Mouse (Mus musculus) midbrain, postnatal 0 days (tissue): ENCODE data around the gene Ncoa7. TPM values are rescaled to one million over a fixed set of nuclear protein-coding genes. Genes with fewer than 3 reads are reported as not detected.

Source experiments
- ATAC-seq: fragments of 200-750 bp; cut with Nextera tagmentation; 2 replicates; pipeline ENCODE4 v1.8.0; 2017; ENCODE audit warnings: moderate number of reproducible peaks, mild to moderate bottlenecking, moderate TSS enrichment, moderate library complexity; ENCODE audit not compliant: low FRiP score
- DNase-seq: peaks from one replicate; pipeline ENCODE4 v3.0.0-alpha.2; 2015; ENCODE audit warnings: low spot score
- H3K27ac ChIP-seq: fragments of 300-500 bp; sonication (generic); 2 replicates; pipeline ENCODE4 v1.5.1; 2014; ENCODE audit warnings: low read depth, mild to moderate bottlenecking, low read length, mixed read lengths
- H3K27me3 ChIP-seq: fragments of 300-500 bp; sonication (generic); 2 replicates; pipeline ENCODE4 v1.6.1; 2014; ENCODE audit warnings: low read length, control low read depth, mixed read lengths; ENCODE audit not compliant: insufficient read depth
- H3K36me3 ChIP-seq: fragments of 300-500 bp; sonication (generic); 2 replicates; pipeline ENCODE4 v1.6.1; 2014; ENCODE audit warnings: low read length, control low read depth, mixed read lengths; ENCODE audit not compliant: insufficient read depth
- H3K4me1 ChIP-seq: fragments of 300-500 bp; sonication (generic); 2 replicates; pipeline ENCODE4 v1.6.1; 2014; ENCODE audit warnings: mild to moderate bottlenecking, control low read depth, antibody characterized with exemption, low read length, mixed read lengths; ENCODE audit not compliant: insufficient read depth
- H3K4me2 ChIP-seq: fragments of 300-500 bp; sonication (generic); 2 replicates; pipeline ENCODE4 v1.6.1; 2014; ENCODE audit warnings: low read depth, mild to moderate bottlenecking, low read length, mixed read lengths; ENCODE audit not compliant: poor library complexity, severe bottlenecking
- H3K4me3 ChIP-seq: fragments of 300-500 bp; sonication (generic); 2 replicates; pipeline ENCODE4 v1.5.1; 2014; ENCODE audit warnings: low read depth, mild to moderate bottlenecking, low read length, moderate library complexity
- H3K9ac ChIP-seq: fragments of 300-500 bp; sonication (generic); replicated peaks from 2 replicates; pipeline ENCODE4 v1.6.1; 2014; ENCODE audit warnings: mild to moderate bottlenecking, low read length, moderate library complexity, mixed read lengths; ENCODE audit not compliant: poor library complexity, severe bottlenecking
- H3K9me3 ChIP-seq: fragments of 300-500 bp; sonication (generic); 2 replicates; pipeline ENCODE4 v1.6.1; 2016; ENCODE audit warnings: low read length, control low read depth
- CTCF ChIP-seq: IDR thresholded peaks from 2 replicates; pipeline ENCODE4 v1.5.1; 2016; ENCODE audit warnings: antibody characterized with exemption, mild to moderate bottlenecking
- WGBS: fragments of 180-500 bp; shearing (Covaris S2); extraction: QIAGEN DNeasy Blood & Tissue Kit; methylation state at CpG from one replicate; pipeline ENCODE4 v1.1.7; 2014; 5-methylcytosine and 5-hydroxymethylcytosine counted together
- polyA plus RNA-seq: library from polyadenylated mRNA; unstranded; fragments of >200 nt; fragmentation: Nextera tagmentation; extraction: Ambion mirVana; gene quantifications from 2 replicates; pipeline ENCODE4 v1.2.1, GENCODE M21; 2015
- total RNA-seq: library from RNA; depleted of rRNA; stranded (reverse); fragments of >200 nt; gene quantifications from 2 replicates; pipeline ENCODE4 v1.2.3, GENCODE M21; 2014

Ncoa7 gene
- total and polyA plus RNA-seq, 2 experiments from 2014 or later = 22.9 to 25.8 TPM

DNA sequence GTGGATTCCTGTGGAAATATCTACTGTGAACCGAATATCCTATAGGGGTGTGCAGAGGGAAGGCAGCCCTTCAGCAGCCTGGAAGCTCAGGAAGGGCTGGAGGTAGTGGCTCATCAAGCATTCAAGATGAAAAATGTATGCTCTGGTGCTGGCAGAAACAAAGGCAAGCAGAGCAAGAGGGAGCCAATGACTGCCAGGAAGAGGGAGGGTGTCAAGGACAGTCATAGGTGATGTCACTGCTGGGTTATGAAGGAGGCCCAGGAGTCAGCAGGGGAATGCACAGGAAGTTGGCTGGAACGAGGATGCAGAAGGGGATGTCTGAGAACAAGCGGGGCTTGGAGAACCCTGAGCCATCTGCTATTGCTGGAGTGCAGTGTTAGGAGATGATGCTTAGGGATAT is 24.9 kb downstream of the Ncoa7 start:
- Histone ChIP-seq H3K4me2 (no peak overlapping the region), H3K9me3 (no peaks in the 10 kb centered on the region), H3K27ac (no peak overlapping the region), H3K9ac (no peak overlapping the region), H3K36me3 (no peaks in the 10 kb centered on the region), H3K27me3 (no peaks in the 10 kb centered on the region), H3K4me1 (no peaks in the 10 kb centered on the region; the same call in 1 of the 2 replicates), H3K4me3 (no peak overlapping the region)
- no peak for TF ChIP-seq CTCF
- DNase-seq (peak; percentile 15), ATAC-seq (peak; percentile 10; the same call in 1 of the 2 replicates)
- 86% methylated on average over 3 of the region's 3 CpGs for whole genome bisulfite sequencing

DNA sequence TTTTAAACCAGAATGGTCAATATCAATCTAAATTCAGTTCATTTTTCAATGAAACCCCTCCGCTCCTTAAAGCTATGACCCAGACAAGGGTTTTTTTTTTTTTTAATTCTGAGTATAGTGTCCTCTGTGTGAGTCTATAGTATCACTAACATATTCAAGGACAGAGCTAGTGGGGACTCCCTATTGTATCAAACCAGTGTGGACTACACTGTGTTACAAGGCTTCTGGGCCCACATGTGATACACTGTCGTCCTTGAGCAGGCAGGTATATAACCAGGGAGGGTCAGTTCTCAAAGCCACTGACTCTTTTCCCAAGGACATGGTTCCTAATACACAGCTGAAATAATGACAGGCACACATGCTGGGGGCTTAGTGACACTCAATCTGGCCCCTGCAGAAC is 27.1 kb downstream of the Ncoa7 start:
- Histone ChIP-seq H3K9me3 (no peaks in the 10 kb centered on the region), H3K4me3 (no peak overlapping the region), H3K9ac (no peak overlapping the region), H3K4me1 (no peaks in the 10 kb centered on the region; the same call in 1 of the 2 replicates), H3K27me3 (no peaks in the 10 kb centered on the region), H3K36me3 (no peaks in the 10 kb centered on the region), H3K4me2 (no peak overlapping the region), H3K27ac (no peak overlapping the region)
- no peak for ATAC-seq
- 91% methylated on average over 2 of the region's 2 CpGs for WGBS
- TF ChIP-seq CTCF = no peak
- DNase-seq = no peak

DNA sequence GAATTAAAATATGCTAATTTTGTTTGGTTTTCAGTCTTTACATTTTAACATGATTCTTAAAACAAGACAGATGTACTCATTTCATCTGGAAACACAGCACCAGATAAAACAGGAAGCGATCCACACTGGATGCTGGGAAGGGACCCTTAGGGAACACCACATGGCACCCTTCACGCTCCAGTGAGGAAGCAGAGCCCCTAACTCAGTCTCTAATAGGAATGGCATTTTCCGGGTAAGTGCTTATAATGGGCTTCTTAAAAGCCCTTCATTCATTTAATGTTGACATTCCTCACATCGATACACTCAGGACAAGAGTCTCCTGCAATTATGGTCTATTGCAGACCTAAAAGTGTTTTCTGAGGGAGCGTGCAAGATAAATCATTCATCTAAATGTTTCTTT is 27.6 kb downstream of the Ncoa7 start:
- Histone ChIP-seq H3K27ac (0 out of 2 replicates have a peak overlapping the region, but pooled peaks have one; percentile 38), H3K9me3 (no peaks in the 10 kb centered on the region)
- TF ChIP-seq CTCF = no peak

DNA sequence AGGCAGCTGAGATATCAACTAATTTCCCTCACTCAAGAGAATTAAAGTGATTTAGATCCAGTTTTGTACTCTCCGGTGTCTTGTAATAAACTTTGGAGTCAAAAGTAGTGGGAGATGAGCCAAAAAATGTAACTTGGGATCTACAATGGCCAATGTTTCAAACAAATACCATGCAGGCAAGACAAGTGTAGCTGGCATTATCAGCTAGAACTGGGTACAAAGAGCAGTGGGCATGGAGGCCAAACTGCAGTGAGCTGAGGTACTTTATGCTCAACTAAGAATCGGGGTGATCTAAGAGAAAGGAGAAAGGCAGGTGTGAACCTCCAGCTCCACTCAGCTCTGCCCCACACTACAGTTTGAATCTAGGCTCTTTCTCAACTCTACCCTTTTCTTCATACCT is 28.7 kb downstream of the Ncoa7 start:
- DNase-seq = no peak
- WGBS = 96% methylated on average over 2 of the region's 2 CpGs
- Histone ChIP-seq H3K9ac (no peak overlapping the region), H3K4me1 (no peaks in the 10 kb centered on the region; the same call in 1 of the 2 replicates), H3K36me3 (no peaks in the 10 kb centered on the region), H3K4me3 (no peak overlapping the region), H3K27ac (no peak overlapping the region), H3K4me2 (no peak overlapping the region), H3K27me3 (no peaks in the 10 kb centered on the region), H3K9me3 (no peaks in the 10 kb centered on the region)
- ATAC-seq = no peak
- no peak for TF ChIP-seq CTCF

More for the DNA sequence above, 27.6 kb downstream of the Ncoa7 start:
- no peak for DNase-seq
- Histone ChIP-seq H3K4me1 (no peaks in the 10 kb centered on the region; the same call in 1 of the 2 replicates), H3K9ac (no peak overlapping the region), H3K4me3 (no peak overlapping the region), H3K27me3 (no peaks in the 10 kb centered on the region), H3K4me2 (no peak overlapping the region), H3K36me3 (no peaks in the 10 kb centered on the region)
- 76% methylated on average over 5 of the region's 5 CpGs for WGBS
- ATAC-seq = no peak

DNA sequence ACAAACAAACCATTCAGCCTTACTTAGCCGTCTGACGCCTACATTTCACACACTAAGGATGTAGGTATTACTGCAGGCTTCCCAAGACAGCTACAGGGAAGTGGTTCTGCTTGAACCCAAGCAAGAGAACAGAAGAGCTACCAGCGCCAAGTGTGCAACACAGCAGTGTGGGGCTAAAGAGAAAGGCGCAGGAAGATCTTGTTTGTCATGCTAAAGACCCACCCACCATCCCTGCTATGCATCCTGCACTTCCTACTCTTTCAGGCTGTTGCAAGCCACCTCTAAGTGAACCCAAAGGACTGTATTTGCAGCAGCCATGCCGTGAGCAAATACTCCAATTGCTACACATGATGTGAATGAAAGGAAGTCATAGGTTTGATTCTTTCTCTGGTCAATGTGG is 29.9 kb downstream of the Ncoa7 start:
- Histone ChIP-seq H3K27ac (no peak overlapping the region), H3K27me3 (no peaks in the 10 kb centered on the region), H3K9ac (no peak overlapping the region), H3K4me3 (no peak overlapping the region), H3K9me3 (no peaks in the 10 kb centered on the region), H3K36me3 (no peaks in the 10 kb centered on the region), H3K4me2 (no peak overlapping the region), H3K4me1 (no peaks in the 10 kb centered on the region; the same call in 1 of the 2 replicates)
- TF ChIP-seq CTCF = no peak
- no peak for DNase-seq
- 56% methylated on average over 5 of the region's 5 CpGs for WGBS
- no peak for ATAC-seq

DNA sequence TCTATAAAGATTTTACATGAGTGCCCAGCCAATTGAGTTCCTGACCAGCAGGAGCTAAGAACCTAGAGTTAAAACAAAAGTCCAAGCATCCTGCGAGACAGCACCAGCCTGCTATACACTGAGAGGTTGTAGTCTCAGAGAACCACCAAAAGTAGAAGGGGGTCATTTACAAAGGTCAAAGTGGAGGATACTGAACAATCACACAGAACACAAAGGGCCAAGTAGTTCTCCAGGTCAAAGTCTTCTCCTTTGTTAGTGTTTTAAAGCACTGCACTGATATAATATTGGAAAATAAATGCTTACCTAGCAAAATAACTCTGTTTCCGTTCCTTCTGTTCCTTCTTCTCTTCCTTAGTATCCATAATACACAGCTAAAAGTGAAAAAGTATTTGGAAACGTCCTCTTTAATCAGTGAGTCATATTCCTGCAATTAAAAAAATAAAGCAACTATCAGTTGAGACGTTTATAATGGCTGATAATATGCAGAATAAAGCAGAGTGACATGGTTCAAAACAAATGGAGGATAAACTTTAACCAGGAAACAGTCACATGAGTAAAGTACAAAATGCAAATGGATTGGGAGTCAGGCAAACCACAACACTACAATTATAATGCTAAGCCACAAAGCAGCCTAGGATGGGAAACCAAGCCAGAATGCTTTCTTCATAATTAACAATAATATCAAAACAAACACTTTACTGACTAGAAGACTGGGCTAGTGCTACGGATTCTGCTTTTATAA is 31.5 kb downstream of the Ncoa7 start:
- no peaks in the 10 kb centered on the region for H3K27me3 ChIP-seq
- no peak overlapping the region for H3K27ac ChIP-seq
- H3K4me3 ChIP-seq = no peak overlapping the region
- no peaks in the 10 kb centered on the region; the same call in 1 of the 2 replicates for H3K4me1 ChIP-seq
- no peak overlapping the region for H3K4me2 ChIP-seq
- no peak for TF ChIP-seq CTCF
- 85% methylated on average over 5 of the region's 5 CpGs for WGBS
- H3K9me3 ChIP-seq = no peaks in the 10 kb centered on the region
- no peaks in the 10 kb centered on the region for H3K36me3 ChIP-seq
- no peak overlapping the region for H3K9ac ChIP-seq
- ATAC-seq (no peak), DNase-seq (no peak)
